Mouse (Mus musculus) liver, adult 2 months (tissue): ENCODE data around the gene Purb.

Source experiments
- CTCF ChIP-seq: fragments of 200-500 bp; IDR thresholded peaks from 2 replicates; pipeline ENCODE4 v1.5.1; 2011; ENCODE audit warnings: low read depth, low read length, control low read depth
- POLR2A ChIP-seq: fragments of 200-500 bp; IDR thresholded peaks from 2 replicates; pipeline ENCODE4 v1.6.1; 2011; ENCODE audit warnings: low read length, control low read depth; ENCODE audit not compliant: insufficient read depth; ENCODE audit errors: extremely low read depth

- TF ChIP-seq CTCF: no peak
- no peak for TF ChIP-seq POLR2A
Observed at GRCm38 (mm10) chr11:6443102-6443501, 32.6 kb downstream of the Purb start.
